Mouse (Mus musculus): ENCODE data around the gene Sycp3.
"Not testable (repeated sequence)": the region's sequence is repeated elsewhere in the genome, so short reads cannot be mapped to it uniquely, and the experiment has no call there.

The Sycp3 gene

GRCm38 (mm10) chr10:88459502-88459992 lies at the start of gene Sycp3:
TSS of gene Sycp3 (plus strand) at chr10:88459569.
- no peak for DNase-seq

GRCm38 (mm10) chr10:88409751-88410150 lies 49.6 kb upstream of the Sycp3 start:
- DNase-seq, result no peak

- no peak for DNase-seq
Measured at GRCm38 (mm10) chr10:88412290-88412995, 46.9 kb upstream of the Sycp3 start.

GRCm38 (mm10) chr10:88417686-88418085 lies 41.7 kb upstream of the Sycp3 start:
- no peak for DNase-seq

GRCm38 (mm10) chr10:88420141-88420541 lies 39.2 kb upstream of the Sycp3 start:
- no peak for DNase-seq

- no peak for DNase-seq
Measured at GRCm38 (mm10) chr10:88420655-88421435, 38.5 kb upstream of the Sycp3 start.

GRCm38 (mm10) chr10:88426158-88426816 lies 33.1 kb upstream of the Sycp3 start:
- DNase-seq, result peak; percentile 42

- no peak for DNase-seq
Measured at GRCm38 (mm10) chr10:88426896-88427295, 32.5 kb upstream of the Sycp3 start.

- DNase-seq, result no peak
Measured at GRCm38 (mm10) chr10:88427998-88428397, 31.4 kb upstream of the Sycp3 start.

GRCm38 (mm10) chr10:88441224-88441623 lies 18.1 kb upstream of the Sycp3 start:
- DNase-seq, result no peak

GRCm38 (mm10) chr10:88451221-88451620 lies 8.1 kb upstream of the Sycp3 start:
- peak; percentile 32 for DNase-seq

- DNase-seq, result no peak
Measured at GRCm38 (mm10) chr10:88451990-88452389, 7.4 kb upstream of the Sycp3 start.

GRCm38 (mm10) chr10:88457816-88458215 lies 1.6 kb upstream of the Sycp3 start:
- DNase-seq, result no peak

- no peak for DNase-seq
Measured at GRCm38 (mm10) chr10:88460122-88460820, 902 bp downstream of the Sycp3 start.

GRCm38 (mm10) chr10:88482866-88483265 lies 23.5 kb downstream of the Sycp3 start:
- DNase-seq, result not testable (repeated sequence)

- DNase-seq, result no peak
Measured at GRCm38 (mm10) chr10:88488629-88489028, 29.3 kb downstream of the Sycp3 start.

- DNase-seq, result no peak
Measured at GRCm38 (mm10) chr10:88491632-88492031, 32.3 kb downstream of the Sycp3 start.

- DNase-seq, result no peak
Measured at GRCm38 (mm10) chr10:88492658-88493057, 33.3 kb downstream of the Sycp3 start.

- no peak for DNase-seq
Measured at GRCm38 (mm10) chr10:88494959-88495587, 35.7 kb downstream of the Sycp3 start.

- DNase-seq, result no peak
Measured at GRCm38 (mm10) chr10:88496864-88497564, 37.6 kb downstream of the Sycp3 start.

GRCm38 (mm10) chr10:88499993-88500392 lies 40.6 kb downstream of the Sycp3 start:
- DNase-seq, result no peak

- no peak for DNase-seq
Measured at GRCm38 (mm10) chr10:88501370-88501769, 42.0 kb downstream of the Sycp3 start.
